Mouse (Mus musculus): ENCODE measurements around the gene Eya2.
"Not testable (repeated sequence)": the region's sequence is repeated elsewhere in the genome, so short reads cannot be mapped to it uniquely, and the experiment has no call there.

GRCm38 (mm10) chr2:165800174-165800573 lies 205.3 kb downstream of the Eya2 start:
- TF ChIP-seq TAL1 (conservative IDR thresholded peaks at IDR 0.05; ENCODE audit: low read depth, low read length); POLR2AphosphoS5 (IDR thresholded peaks at IDR 0.05; ENCODE audit: insufficient replicate concordance, low read depth, low read length); CTCF (IDR thresholded peaks at IDR 0.05; ENCODE audit: low read depth, low read length): not testable (repeated sequence)

All from G1E (cell line).